Mouse (Mus musculus) olfactory bulb, adult 2 months (tissue): ENCODE results near the gene Taar4.

Experiments used
- CTCF ChIP-seq: fragments of 200-500 bp; IDR thresholded peaks from 2 replicates; pipeline ENCODE4 v1.5.1; 2012; ENCODE audit warnings: low read depth, mild to moderate bottlenecking, low read length, moderate library complexity; ENCODE audit not compliant: insufficient read depth
- POLR2A ChIP-seq: fragments of 200-500 bp; IDR thresholded peaks from 2 replicates; pipeline ENCODE4 v1.6.1; 2012; ENCODE audit warnings: mild to moderate bottlenecking, low read depth, low read length, moderate library complexity; ENCODE audit not compliant: insufficient read depth

DNA sequence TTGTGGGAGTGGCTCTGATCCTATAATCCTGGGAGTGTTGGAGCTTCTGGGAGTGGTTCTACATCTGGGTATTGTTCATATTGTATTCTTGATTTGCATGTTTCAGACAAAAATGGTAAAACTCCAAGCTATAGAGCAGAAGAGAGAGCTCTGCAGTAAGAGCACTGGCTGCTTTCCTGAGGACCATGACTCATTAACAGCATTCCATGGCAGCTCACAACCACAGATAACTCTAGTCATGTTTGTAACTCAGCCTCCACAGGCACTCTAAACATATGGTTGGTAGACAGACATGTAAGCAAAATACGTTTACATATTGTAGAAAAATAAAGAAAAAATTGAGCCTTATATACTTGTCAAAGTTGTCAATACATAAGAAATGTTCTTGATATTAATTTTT, 46.1 kb downstream of the Taar4 start:
- TF ChIP-seq POLR2A (no peak), CTCF (no peak)
